Mouse (Mus musculus): ENCODE results near the gene D17H6S53E.
"Not testable (repeated sequence)": the region's sequence is repeated elsewhere in the genome, so short reads cannot be mapped to it uniquely, and the experiment has no call there.

The D17H6S53E gene

DNA sequence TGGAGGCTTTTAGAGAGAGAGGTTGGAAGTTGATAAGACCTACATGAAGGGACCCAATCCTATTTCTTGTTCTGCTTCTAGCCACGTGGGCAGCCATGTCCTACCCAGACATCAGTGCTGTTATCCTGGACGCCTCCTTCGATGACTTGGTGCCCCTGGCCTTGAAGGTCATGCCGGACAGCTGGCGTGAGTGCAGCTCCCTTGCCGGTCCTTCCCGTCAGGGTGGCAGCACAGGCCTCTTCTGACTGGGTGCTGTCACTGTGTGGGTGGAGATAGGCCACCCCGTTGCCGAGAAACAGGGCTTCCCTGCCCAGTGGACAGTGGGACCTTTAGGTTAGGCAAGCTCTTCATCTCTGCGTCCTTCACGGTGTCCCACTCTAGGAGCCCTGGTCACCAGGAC is 25.0 kb upstream of the D17H6S53E start:
- no peak for DNase-seq (ENCODE audit: low spot score)

DNA sequence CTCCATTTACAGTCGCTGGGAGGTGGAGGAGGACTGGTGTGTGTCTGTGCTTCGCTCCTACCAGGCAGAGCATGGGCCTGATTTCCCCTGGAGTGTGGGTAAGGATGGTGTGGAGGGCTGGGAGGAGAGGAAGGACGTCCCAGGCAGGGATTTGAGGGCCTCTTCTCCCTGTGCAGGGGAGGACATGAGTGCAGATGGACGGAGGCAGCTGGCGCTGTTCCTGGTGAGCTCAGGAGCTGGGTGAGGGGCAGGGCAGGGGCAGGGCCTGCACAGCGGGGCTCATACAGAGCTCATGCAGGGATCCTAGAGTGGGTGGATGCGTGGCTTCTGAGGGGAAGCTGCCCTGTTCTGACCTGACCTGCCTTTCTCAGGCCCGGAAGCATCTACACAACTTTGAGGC is 23.9 kb upstream of the D17H6S53E start:
- no peak for DNase-seq (ENCODE audit: low spot score)

DNA sequence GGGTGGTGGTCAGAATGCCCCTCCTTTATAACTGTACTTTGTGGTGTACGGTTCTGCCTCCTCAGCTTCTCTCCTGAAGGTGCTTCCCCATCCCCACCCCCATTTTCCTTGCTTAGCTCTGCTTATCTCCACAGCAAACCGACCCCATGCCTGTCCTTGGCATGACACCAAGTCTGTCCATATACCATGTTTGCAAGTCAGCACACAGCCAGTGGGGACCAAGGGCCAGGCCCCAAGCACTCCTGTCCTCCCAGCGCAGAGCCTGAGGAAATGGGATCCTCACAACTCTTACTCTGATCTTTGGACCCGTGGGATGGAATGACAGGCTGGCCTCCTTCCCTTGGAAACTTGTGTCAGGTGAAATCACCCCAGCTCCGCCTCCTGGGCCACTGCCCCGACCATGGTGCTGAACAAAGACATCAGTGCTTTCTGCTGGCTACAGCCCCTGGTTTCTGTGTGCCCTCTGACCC is 22.9 kb upstream of the D17H6S53E start:
- DNase-seq (ENCODE audit: low spot score), result no peak

DNA sequence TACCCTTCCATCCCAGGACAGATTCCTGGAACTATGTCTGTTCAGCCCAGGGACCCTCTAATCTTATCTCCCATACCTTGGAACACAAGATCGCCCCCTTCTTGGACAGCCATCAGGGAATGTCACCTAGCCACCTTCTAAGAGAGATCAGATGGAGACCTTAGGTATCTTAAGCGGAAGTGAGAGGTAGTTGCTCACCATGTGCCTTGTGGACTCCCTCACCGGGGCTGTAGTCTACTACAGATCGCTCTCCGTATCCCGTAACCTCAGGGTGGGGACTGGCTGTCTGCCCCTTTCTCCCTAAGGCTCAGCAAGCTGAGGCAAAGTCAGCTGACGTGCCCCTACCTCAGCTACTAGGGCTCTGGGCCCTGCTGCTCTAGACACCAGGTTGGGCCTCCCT is 22.1 kb upstream of the D17H6S53E start:
- no peak for DNase-seq (ENCODE audit: low spot score)

DNA sequence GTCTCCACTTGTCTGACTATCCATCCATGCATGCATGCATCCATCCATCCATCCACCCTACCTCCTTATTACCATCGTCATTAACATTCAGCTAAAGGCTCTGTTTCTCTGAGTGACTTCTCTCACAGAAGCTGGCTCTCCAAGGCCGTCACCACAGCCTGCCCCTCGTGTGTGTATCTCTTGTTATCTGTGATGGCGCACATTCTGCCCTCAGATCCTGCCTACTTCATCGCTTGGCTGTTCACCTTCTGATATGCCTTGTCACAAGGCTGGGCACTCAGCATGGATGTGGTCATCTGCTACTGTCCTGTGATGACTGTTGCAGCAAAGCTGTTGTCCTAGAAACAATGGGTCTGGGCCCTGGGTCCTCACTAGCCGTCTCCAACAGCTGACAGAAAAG is 21.4 kb upstream of the D17H6S53E start:
- no peak for DNase-seq (ENCODE audit: low spot score)

DNA sequence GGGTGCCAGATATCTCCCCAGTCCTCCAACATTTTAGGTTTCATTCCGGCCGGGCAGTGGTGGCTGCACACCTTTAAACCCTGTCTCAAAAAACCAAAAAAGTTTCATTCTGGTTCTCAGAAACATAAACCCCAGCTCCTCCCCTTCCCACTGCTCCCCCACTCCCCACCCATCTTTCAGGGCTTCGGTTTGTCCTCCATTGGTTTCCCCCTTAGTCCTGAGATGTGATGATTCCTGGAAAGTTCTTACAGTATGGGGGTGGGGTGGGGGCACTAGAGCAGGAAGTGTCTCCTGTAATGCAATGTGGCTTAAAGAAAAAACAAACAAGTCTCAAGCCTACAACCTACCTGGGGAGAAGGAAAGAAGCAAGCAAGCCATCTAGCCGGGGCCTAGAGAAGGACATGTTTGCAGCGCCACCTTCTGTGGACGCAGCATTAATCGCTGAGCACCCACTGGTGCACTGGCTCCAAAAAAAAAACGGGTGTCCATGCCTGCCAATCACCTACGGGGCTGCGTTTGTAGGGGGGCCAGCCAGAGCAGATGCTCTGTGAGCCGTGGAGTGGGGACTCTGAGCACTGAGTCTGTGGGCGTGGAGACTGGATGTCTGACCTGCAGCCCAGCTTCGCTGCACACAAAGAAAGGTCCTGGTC is 20.3 kb upstream of the D17H6S53E start:
- no peak for DNase-seq (ENCODE audit: low spot score)

DNA sequence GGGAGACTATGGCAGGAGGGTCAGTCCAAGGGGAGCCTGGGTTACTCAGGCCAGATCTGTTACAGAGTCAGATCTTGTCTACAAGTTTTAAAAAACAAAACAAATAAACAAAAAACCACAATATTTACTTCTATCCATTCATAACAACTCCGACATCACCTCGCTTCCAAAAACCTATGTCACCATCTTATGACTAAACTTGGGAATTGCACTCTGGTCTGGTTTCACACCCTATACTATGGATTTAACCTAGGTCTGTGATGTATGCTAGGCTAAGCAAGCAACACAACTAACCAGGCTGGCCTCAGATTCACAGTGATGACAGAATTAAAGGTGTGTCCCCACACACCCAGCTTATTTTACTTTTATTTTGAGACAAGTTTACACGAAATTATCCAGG is 19.7 kb upstream of the D17H6S53E start:
- no peak for DNase-seq (ENCODE audit: low spot score)

DNA sequence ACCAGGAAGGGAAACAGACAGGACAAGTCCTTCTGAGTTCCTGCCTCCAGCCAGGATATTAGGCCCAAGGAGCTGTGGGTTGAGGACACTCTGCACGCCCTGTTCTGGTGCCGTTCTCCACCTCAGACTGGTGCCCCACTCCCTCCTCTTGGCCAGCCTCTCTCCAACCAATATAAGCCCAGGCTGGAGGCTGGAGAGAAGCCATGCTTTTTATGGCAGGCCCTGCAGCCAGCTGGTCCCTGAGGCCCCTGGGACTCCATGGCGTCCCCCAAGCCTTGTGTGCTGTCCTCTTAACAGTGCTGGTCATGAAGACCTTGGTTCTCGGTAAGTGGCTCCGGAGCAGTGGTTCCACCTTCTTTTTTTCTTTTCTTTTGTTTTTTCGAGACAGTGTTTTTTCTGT is 18.1 kb upstream of the D17H6S53E start, which contains the start of gene Ly6g5c:
Gene Ly6g5c (plus strand): TSS at position 183 of the 400 bp plus-strand sequence.
- no peak for DNase-seq (ENCODE audit: low spot score)

DNA sequence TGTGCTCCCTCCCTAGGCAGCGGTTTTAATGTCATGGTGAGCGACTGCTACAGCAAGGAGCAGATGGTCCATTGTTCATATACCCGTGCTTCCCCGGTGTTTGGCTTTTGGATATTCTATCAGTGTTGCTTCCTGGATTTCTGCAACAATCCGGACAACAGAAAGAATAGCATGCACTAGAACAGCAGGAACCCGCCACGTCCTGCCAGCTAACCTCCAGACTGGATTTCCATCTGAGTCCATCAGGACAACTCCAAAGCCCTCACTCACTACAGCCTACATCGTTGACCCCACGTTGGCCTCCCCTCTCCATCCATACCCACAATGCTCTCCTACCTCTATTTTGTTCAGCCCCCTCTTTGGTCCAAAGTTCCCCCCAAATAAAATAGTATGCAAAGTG is 14.4 kb upstream of the D17H6S53E start:
- DNase-seq (ENCODE audit: low spot score), result no peak

DNA sequence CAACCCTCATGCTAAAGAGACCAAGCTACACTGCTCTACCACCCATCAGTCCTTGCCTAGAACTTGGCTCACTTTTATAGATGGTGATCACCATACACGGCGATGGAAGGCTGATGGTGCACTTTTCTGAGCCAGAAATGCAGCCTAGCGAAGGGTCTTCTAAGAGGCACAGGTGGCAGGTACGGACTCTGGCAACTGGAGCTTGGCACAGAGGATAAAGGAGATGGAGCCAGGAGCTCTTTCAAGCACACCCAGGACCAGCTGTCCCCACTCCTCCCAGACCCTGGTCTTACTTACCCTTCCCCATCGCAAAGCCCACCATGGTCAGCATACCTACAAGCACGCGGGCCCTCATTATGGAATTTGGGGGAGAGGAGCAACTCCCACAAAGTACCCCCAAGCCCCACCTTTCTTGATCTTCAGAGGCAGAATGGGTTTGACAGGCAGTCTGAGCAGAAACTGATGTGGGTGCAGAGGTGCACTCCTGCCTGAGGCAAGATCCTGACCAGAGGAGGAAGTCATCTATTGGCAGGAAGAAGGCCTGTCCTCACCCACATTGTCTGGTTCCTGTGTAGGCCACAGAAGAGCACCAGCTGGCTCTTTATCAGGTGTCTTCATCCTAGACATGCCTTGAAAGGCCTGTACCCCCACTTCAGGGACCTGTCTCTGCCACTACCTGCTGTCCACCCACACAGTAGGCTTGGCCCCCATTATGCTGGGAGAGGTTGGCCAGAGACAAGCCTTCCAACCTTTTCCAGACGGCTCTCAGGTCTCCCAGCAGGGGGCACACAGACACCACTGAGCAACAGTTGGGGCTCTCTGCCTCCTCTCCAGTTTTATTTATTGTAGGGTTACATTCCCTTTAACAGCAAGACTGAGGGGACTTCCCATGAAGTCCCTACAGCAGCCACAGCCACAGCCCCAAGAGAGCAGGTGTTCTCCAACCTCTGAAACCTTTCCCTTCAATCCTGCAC is 10.8 kb upstream of the D17H6S53E start, which contains the start of gene Ly6g5b:
Gene Ly6g5b (minus strand): TSS at position 383 of the 974 bp plus-strand sequence.
- no peak for DNase-seq (ENCODE audit: low spot score)

DNA sequence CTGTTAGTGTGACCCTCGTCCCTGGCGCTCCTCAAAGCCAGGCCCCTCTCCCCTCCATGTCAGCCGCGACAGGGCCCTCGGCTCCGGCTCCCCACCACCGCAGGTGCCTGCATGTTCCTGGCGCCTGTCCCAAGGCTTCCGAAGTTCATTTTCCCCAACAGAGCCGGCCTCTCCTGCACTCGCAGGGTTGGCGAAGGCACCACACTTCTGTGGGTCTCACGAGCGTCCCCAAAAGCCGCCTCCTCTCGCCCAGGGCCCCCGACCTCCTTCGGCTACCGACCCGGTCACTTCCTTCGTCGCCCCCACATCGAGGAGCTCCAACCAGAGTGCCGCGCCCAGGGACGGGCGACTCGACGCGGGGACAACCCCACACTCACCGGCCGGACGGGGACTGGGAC is 5.4 kb upstream of the D17H6S53E start:
- no peak for DNase-seq (ENCODE audit: low spot score)

DNA sequence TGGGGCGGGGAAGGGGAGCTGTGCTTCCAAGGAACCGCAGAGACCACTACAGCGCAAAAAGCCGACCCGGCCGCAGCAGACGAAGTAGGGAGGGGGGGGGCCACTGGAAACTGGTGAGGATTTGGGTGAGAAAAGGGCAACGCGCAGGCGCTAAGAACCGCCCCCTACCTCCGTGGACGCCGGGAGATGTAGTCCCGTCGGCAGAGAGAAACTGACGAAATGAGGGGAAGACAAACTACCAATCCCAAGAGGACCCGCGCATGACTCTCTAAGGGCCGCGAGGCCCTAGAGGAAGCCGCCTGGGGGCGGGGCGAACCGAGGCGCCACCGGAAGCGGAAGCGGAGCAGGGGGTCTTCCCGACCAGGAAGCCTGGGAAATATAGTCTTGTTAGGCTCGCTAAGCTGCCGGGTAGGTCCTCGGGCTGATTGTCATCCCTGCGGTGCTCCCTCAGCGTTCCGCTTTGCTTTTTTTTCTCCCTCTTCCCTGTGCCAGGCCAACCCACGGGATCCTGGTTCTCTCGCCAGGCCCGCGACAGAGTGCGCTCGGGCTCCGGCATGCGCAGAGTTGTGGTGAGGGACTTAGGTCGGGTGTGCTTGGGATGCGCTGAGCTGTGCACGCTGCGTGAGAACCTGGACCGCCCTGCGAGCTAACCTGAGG is 4.9 kb upstream of the D17H6S53E start, which contains the start of gene Gpank1:
Gene Gpank1 (plus strand): TSS at position 313 of the 657 bp plus-strand sequence.
- DNase-seq (ENCODE audit: low spot score), result peak; percentile 89

DNA sequence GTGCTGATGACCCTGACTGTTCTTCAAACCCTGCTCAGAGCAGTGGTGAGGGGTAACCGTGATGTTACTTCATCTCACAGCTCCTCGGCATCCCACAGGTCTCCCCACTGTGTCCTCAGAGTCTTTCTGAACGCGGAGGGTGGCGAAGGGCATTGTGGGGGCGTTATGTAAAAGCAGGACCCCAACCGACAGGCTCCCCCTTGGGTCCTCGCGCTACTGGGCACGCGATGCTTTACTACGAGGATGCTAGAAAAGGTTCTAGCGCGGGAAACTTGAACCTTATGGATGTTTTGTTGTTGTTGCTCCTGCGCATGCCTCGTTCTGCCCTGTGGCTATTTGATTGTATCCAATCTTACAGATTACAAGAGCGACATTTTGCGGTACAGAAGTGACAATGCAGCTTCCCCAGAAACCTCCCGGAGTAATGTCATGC is 4.3 kb upstream of the D17H6S53E start, which contains the start of gene Csnk2b:
Gene Csnk2b (minus strand): TSS at position 183 of the 433 bp plus-strand sequence.
- DNase-seq (ENCODE audit: low spot score), result peak; percentile 44

DNA sequence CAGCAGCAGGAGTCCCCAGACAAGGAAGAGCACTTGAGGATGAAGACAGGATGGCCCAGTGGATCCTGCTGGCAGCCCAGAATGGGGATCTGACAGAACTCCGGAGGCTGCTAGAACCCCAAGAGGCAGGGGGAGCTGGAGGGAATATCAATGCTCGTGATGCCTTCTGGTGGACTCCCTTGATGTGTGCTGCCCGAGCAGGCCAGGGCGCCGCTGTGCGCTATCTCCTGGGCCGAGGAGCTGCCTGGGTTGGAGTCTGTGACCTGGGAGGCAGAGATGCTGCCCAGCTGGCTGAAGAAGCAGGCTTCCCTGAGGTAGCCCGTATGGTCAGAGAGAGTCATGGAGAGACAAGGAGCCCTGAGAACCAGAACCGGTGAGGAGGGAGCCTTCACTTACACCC is 2.9 kb upstream of the D17H6S53E start:
- DNase-seq (ENCODE audit: low spot score), result not testable (repeated sequence)

DNA sequence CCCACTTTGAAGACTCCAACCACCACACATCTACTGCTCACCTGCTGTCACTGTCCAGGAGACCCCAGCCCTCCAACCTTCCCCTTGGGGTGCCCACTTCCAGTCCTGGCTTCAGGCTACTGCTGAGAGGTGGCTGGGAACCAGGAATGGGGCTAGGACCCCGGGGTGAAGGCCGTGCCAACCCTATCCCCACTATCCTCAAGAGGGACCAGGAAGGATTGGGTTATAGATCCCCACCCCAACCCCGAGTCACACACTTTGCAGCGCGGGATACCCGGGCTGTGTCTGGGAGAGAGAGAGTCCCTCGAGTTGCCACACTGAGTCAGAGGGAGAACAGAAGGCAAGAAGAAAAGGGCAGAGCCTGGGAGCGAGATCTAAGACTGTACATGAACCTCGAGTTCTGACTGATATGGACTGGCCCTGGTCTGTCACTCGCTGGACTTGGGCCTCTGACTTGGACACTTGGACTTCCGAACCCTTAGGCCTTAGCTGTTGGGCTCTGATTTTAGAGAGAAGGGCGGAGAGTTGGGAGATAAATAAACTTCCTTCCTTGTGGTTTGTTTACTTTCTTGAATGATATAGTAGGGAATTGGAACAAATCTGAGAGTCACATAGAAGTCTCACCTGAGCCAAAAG is 1.8 kb upstream of the D17H6S53E start:
- not testable (repeated sequence) for DNase-seq (ENCODE audit: low spot score)

DNA sequence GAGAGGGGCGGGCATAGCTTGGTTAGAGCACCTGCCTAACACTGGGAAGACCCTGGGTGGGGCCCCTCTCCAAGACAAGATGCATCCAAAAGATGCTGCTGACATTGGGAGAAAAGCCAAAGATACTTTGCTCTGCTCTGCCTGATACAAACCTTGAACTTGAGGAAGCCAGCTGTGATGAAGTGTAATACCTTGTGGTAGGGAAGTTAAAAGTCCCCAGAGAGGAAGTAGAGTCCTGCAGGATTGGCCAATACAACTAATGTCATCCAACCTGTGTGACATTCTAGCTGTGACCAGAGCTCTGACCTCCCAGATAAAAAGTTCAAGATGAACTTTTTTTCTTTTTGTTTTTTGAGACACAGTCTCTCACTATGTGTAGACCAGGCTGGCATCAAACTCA is 1.1 kb upstream of the D17H6S53E start:
- no peak for DNase-seq (ENCODE audit: low spot score)

DNA sequence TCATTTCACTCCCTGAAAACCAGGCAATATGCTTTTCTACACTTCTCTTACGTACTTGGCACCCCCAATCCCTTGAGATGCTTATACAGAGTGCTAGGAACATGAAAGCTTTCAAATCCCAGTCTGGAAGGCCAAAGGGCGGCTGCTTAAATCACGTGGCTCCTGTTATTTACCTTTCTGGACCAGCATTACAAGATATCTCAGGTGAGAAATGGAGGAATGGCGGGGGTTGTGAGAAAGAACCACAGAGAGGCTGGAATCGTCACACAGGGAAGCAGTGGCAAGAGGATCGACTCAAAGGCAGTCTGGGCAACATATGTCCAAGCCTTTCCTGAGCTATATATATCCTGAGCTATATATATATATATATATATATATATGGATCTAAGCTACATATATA is 595 bp upstream of the D17H6S53E start:
- no peak for DNase-seq (ENCODE audit: low spot score)

DNA sequence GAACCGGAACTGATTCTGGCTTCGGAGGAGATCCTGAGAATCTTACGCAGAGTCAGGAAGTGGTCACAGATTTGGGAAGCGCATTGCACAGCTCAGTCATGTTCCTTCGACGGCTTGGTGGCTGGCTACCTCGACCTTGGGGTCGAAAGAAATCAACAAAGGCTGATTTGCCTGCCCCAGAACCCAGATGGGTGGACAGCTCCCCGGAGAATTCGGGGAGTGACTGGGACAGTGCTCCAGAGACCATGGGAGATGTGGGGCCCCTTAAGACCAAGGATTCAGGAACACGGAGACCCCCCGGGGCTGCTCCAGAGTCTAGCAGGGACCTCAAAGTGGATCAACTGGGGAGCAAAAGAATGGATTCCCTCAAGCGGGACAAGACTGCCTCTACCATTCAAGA is 844 bp downstream of the D17H6S53E start:
- no peak for DNase-seq (ENCODE audit: low spot score)

DNA sequence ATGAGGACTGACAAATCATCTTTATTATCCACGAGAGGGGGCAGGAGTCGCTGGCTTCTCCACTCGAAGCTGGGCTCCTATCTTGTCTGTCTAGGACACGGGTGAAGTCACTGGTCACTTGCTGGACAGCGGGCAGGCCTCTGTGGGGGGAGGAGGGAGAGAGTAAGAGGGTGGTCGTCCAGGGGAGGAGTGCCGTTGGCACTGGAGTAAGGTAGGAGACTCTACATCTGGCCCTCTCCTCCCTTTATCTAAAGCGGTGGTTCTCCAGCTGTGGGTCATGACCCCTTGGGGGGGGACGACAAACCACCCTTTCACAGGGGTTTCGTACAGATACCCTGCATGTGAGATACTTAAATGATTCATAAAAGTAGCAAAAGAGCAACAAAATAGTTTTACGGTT is 2.8 kb downstream of the D17H6S53E start:
- DNase-seq (ENCODE audit: low spot score), result no peak

DNA sequence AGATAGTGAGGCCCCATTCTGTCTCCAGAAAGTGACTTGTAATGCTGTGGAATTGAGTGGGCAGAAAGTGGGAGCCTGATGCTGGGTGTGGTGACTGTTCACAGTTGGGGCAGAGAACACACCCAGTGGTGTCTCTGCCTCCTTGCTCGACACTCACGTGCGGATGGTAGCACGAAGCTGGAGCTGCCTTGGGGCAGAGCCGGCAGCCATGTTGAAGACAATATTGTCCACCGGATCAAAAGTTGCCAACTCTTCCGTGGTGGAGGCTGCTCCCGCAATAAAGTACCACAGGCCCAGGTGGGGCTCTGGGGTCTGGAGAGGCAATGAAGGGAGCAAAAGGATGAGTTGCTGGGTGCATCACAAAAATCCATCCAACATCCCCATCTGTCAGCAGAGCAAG is 4.9 kb downstream of the D17H6S53E start:
- no peak for DNase-seq (ENCODE audit: low spot score)

DNA sequence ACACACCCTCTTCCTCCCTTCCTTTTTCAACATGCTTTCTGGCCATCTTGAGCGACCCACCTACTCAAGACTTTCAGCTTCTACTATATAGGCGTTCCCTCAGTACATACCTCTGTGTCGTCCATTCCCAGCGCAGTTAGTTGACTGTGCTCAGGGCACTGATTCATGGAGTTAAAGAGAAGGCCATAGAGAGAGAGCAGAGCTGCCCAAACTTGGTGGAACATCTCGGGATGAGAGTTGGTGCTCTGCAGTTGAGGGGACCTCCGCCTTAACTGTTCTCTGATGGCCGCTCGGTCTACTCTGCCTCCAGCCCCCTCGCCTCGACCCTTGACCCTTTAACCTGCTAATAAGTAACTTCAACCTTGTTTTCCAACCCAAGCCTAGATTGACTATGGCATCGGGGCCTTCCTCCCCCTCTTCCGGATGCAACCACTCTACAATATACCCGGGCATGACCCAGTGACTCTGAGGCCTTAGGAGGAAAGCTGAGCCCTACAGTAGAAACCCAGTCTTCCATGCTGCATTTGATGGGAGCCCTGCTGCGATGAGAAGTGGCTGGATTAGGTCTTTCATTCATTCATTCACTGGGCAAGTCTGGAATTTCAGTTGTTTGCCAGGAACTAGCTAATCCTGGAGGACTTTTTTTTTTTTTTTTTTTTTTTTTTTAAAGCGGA is 5.5 kb downstream of the D17H6S53E start, which contains the start of gene Apom:
Gene Apom (minus strand): TSS at position 551 of the 674 bp plus-strand sequence.
- DNase-seq (ENCODE audit: low spot score), result no peak
